Mouse (Mus musculus): ENCODE data around the gene Abcg8.

- TF ChIP-seq CTCF (IDR thresholded peaks at IDR 0.05; ENCODE audit: low read depth) (no peak), EP300 (IDR thresholded peaks at IDR 0.05; ENCODE audit: low read depth) (no peak)
These were observed 41.3 kb downstream of the Abcg8 start for GRCm38 (mm10) chr17:84717416-84717815.
